Mouse (Mus musculus) common myeloid progenitor, adult 5-6 weeks (primary cell): ENCODE results near the gene Spata13. TPM values are rescaled to one million over a fixed set of nuclear protein-coding genes. Genes with fewer than 3 reads are reported as not detected.

ENCODE experiments used
- ATAC-seq: replicated peaks from 2 replicates; pipeline ENCODE4 v1.8.0; 2016; ENCODE audit warnings: low read depth, mild to moderate bottlenecking, moderate TSS enrichment, inconsistent platforms; ENCODE audit not compliant: poor library complexity, severe bottlenecking
- total RNA-seq: library from RNA; stranded (forward); fragments of 200-1000, 187-1606 nt; gene quantifications from 2 replicates; pipeline ENCODE4 v1.2.3, GENCODE M21; 2017

Spata13 gene
- total RNA-seq, 1 experiment from 2014 or later = 16.7 TPM

DNA sequence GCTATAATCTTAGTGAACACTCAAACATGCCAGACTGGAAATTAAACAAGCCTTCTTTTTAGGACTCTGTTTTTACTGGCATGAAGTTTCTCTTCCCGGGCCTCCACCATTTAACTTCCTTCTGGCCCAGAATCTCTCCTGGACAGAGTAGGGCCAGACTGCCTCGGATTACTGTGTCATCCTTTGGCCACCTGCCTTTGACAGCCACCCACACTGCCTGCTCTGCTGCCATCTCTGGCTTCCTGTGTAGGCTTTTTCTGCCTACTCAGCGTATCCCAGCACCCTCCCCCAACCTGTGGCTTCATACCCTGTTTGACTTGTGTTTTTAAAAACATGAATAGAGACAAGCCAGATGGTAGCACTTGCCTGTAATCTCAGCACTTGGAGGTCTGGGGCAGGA lies 71.2 kb downstream of the Spata13 start:
- peak; percentile 64 for ATAC-seq

DNA sequence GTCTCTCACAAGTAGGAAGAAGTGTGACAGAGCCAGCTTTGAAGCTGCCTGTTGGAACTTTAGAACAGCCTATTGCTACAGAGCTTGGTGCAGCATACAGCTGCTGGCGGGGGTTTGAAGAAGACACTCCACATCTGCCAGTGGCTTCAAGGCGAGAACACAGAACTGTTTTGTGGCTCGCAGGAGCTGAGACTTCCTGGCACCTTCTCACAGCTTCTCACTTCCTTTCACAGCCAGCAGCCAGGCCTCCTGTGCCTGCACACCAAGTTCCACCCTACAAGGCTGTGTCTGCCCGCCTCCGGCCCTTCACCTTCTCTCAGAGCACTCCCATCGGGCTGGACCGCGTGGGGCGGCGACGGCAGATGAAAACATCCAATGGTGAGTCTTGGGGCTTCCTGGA lies 75.4 kb downstream of the Spata13 start:
- ATAC-seq = peak; percentile 62

DNA sequence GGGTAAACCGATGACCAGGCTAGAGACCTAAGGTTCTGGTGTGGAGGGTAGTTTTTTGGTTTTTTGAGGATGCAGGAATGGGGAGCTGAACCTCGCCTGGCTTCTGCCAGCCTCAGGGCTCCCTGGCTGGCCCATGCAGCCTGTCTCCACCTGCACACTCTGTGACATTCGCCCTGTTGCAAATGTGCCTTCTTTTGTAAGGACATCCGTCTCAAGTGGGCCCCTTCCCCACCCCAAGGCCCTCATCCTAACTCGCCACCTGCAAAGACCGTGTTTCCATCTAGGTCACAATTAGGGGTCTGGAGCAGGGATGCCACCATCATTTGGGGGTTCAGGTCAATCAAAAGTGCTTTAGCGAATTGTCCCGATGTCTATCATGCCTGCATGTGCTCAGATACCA lies 75.9 kb downstream of the Spata13 start:
- ATAC-seq = no peak

DNA sequence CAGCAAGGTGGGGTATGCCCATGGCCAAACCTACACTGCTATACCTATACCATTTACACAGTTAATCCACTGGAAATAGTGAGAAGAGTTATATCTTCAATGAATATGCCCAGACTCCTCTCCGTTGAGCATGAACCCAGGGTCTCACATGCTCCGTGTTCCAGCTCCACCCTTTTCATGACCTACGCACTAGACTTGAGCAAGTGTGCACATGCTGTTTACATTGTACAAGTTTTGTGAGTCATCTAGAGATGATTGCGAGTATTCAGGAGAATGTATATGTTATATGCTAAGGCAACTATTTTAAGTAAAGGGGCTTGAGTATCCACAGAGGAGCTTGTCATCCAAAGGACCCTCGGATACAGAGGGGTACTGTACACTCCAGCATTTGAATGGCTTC lies 77.4 kb downstream of the Spata13 start:
- no peak for ATAC-seq

DNA sequence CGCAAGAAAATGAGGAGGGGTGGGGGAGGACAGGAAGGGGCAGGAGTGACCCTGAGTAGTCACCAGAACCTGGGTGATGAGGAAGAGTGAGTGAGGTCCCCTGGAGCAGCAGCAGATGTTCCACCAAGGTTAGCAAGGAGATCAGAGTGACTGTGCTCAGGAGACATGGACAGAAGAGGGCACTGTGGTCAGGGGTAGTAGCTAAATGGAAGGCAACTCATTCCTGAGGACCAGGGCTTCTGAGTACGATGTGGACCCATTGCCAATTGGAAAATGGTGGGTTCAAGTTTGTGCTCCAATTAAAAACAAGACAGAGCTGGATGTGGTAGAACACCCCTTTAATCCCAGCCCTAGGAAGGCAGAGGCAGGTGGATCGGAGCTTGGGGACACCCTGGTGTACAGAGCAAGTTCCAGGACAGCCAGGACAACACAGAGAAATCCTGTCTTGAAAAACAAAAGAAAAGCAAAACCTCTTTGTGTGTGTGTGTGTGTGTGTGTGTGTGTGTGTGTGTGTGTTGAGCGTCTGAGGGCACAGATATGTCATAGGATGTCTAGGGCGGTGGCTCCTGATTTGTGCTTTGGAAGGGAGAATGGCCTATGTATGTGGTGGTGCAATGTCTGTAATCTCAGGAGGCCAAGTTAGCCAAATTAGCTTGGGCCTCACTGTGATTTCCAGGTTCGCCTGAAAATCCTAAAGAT lies 77.9 kb downstream of the Spata13 start:
- ATAC-seq = peak; percentile 51; the same call in 1 of the 2 replicates

DNA sequence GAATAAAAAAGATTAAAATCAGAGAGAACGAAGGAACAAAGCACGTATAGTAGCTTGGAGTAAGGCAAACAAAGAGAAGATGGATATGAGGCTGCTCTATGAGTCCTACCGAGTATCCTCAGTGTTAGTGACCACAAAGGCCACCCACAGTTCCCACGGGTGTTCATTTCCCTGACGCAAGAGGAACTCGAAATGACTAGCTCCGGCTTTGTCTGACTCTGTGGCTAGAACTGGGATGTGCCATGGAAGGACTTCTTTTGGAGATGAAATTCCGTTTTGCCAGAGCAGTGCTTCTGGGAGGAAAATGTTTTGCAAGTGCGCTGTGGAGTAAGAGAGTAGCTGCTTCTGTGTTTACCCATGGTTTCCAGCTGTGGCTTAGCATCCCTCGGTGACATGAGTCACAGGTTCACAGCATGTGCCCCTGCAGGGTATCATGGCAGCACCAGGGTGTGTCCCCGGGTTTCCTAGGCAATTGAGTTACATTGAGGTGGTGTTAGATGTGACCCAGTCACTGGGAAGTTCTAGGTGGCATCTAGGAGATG lies 78.6 kb downstream of the Spata13 start:
- ATAC-seq = no peak

DNA sequence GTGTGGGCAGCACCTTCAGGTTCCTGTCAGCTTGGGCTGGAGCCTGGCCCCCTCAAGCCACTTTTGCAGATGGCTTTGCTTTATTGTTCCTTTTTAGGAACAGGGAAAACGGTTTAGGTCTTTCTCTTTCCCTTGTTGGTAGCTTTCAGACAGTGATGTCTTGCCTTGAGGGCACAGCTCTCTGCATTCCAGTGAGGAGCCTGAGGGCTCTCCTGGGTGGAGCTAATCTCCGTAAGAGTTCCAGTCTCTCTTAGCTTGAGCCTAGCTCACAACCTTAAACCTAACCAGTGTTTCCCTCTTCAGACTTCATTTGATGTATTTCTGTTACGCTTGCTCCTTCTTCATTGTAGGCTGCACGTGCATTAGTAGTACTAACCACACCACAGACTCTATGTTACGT lies 81.9 kb downstream of the Spata13 start:
- ATAC-seq = no peak

DNA sequence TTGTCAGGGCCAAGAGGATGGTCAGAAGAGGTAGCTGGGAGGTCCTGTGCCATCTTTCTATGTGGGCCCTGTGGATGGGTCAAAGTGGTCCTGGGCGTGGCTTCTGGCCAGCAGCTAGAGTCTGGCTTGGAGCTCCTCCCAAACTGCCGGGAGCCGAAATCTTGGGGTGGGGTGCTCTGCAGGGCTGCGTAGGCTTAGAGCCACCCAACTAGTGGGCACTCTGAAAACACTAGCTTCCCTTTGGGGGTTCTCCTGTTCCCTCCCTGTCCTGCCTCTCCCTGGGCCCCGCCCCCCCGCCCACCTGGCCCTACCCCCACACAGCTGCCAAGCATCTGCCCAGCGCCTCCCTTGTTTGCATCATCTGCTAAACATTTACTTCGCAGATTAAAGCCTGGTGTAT lies 87.5 kb downstream of the Spata13 start:
- no peak for ATAC-seq

DNA sequence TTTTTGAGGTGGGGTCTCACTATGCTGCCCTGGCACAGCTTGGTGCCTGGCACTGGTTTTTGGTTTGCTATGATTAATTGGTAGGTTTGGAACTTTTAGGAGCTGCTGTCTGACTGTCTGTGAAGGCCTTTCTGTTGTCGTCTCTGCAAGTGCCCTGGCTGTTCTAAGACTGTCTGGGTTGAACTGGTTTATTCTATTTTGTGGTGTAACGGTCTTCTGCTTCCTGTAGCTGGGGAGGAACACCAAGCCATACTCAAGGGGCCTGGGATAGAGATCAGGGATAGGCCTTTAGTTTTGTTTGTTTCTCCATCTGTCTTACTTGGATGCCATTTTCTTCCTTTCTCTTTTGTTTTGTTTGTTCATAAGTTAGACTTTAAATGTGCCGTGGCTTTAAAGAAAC lies 88.1 kb downstream of the Spata13 start:
- ATAC-seq = peak; percentile 55; the same call in 1 of the 2 replicates

DNA sequence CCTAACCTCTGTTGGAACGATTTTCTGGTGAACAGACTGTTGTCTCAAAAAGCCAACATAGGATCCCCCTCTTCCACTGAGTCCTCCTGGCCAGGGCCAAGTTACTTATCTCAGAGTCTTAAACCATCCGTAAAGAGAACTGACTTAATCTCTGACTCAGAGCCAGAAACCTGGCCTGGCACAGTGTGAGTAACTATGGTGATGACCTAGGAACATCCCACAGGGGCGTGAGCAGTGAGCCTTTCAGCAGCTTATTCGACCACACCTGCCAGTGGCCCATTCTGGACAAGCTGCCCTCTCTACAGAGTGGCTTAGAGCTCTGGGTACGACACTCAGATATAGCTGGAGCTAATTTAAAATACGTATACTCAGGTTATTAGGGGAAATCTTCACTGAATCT lies 92.3 kb downstream of the Spata13 start:
- 0 out of 2 replicates have a peak, but pooled peaks have one; percentile 27 for ATAC-seq

DNA sequence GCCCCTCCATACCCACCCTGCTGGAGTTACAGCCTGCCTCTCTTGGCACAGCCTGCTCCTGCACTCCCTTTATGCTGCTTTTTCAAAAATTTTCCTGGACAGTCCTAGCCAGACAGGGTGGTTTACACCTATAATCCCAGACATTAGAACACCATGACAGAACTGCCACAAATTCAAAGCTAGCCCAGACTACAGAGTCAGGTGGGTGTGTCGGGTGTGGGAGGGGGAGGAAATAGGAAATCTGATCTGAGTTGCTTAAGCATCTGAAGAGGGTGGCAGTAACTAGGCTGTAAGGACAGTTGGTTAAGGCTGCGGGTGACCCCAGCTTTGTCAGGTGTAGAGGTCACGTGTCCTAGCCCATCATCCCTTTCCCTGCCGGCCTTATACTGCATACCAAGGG lies 93.3 kb downstream of the Spata13 start:
- 0 out of 2 replicates have a peak, but pooled peaks have one; percentile 41 for ATAC-seq

DNA sequence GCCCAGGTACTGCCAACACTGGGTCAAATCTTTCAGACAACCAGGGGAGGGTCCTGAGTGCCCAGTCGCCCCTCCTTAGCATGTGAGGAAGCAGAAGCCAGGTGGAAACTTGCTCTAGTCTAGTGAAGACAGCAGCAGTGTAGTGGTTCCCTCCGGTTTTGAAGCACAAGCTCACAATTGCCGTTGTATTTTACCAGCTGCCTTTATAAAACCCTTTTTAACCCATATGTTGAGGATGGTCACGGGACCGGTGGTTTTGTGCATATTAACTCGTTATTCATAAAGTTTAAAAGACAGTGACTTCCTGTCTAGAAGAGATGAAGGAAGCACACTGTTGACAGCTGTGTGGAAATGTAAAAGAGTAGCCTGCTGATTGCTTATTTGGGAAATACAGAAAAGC lies 98.3 kb downstream of the Spata13 start:
- ATAC-seq = no peak

DNA sequence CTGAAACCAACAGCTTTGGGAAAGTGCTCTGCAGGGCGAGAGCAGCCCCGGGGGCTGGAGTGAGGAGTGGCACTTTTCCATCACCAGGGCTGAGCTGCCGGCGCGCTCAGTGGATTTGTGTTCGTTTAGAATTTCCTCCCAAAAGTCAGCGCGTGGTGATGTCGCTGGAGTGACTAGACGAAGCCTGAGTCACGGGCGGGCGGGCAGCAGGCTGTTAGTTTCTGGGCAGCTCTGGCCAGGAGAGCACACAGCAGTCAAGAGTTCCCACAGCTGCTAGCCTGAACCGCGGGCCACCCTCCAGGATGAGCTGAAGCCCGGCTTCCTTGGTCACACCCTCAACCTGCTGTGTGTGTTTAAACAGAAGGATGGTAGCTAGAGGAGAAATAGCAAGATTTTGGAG lies 99.0 kb downstream of the Spata13 start:
- 0 out of 2 replicates have a peak, but pooled peaks have one; percentile 5 for ATAC-seq

DNA sequence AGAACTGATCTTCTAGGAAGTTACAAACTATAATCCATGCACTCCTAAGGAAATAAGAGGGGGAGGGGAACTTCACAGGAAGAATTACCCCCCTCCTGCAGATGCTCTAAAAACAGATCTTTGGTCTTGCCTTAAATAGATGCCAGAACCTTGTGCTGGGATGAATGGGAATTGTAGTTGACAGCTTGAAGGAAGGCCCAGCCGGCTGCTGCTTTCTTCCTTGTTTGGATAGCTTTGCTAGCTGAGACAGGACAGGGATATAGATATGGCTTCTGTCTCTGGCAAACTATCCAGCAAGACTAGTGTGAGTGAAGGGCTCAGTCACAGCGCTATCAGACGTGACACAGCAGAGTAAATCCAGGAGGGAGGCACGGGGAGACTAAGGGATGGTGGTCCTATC lies 99.9 kb downstream of the Spata13 start:
- no peak for ATAC-seq

DNA sequence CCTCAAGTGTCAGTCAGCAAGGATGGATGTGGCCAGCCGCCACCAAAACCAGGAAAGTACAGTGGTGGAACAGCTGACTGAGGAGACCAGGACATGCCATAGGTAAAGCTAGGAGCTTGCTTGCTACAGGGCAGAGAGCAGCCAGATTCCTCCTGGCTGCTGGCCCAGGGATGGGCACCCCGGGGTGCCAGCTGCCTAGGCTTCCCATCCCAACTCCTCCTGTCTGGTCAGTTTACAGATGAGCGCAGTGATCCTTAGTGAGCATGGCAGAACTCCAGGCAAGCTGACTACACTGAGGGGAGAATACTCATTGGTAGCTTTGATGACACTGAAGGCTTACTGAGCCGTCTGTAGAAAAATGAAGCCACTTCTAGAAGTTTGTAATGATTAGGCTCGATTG lies 101.4 kb downstream of the Spata13 start:
- no peak for ATAC-seq

DNA sequence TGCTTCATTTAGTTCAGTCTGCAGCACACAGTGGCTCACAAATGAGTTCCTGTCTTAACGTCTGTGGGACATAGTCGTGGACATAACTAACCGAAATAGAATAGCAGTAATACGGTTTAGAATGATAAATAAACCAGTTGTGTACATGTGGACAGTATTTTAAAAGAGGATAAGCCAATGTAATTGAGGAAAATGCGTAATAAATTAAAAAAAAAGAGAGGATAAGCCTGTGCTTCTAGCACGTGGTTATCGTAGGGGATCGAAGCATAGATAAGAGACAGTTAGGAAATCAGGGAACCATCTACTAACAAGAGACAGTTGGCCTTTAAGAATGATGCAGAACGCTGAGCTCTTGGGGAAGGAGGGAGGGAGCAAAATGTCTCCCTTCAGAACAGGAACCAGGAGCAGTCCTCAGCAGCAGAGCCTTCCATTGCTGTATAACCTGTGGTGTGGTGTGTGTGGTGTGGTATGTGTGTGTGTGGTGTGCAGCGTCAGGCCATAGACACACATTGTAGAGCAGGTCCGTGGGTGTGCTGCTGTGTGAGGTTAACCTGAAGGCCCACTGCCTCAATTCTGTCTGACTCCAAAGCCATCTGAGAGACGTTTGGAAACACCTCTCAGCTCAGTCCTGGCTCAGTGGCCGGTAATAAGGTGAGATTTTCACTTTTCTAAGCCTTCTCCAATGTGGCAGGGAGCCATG lies 102.2 kb downstream of the Spata13 start:
- ATAC-seq = peak; percentile 19; the same call in 1 of the 2 replicates

DNA sequence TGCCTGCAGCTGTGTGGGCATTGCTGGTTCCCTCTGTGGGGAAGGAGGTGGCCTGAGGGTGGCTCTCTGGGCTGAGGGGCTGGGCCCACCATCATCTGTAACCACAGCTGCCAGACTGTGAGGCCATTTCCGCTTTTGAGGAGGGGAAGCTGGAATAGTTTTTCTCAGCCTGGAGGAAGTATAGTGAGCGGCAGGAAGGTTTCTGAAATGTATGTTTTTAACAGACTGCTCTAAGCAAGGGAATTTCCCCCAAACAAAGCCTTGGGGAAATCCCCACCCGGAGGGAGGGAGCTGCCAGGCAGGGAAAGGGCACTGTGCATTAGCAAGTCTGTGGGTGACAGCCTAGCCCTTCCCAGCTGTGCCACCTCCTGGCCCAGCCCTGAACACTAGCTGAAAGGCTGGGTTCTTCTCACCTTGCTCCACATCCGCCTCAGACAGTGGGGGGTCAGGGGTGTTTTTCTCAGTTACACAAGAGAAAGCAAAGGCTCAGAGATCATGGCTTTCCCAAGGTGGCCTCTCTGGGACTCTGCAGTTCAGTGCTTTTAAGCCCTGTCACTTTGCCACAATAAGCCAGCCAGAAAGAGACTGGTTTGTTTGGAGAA lies 102.9 kb downstream of the Spata13 start:
- ATAC-seq = peak; percentile 80

DNA sequence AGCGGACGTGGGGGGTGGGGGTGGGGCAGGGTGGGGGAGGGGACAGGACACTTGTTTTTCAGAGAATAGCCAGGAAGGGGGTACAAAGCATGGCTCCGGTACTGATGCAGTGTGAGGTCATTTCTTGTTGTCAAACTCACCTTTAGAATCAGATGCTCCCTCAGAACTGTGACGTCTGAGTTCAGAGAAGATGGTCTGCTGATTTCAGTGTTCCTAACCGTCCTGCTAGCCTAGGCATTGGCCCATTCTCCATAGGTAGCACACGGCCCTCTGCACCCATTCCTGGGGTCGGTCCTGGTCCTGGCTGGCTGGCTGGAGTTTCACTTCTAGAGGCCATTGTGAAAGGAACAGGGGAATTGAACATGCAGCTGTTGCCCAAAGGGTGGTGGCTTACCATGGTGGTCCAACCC lies 103.4 kb downstream of the Spata13 start:
- no peak for ATAC-seq

DNA sequence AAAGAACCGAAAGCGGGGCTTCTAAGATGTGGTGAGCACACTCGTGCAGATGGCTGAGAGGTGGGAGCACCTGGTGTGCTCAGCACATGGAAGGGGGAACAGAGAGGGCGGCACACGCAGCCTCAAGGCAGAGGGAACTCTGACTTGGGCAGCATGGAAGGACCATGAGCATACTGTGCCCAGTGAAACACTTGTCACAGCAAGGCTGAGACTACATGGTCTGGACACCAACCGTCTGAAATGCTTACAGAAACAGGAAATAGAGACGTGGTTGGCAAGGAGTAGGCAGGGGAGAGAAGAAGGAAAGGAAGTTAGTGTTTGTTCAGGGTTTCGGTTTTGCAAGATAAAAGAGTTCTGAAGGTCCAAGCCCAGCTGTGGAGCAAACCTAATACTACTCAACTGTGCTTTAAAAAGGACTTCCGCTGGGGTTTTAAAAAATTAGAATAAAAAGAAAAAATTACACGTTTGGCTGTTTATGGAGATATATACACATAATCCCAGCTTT lies 104.7 kb downstream of the Spata13 start:
- peak; percentile 50 for ATAC-seq

DNA sequence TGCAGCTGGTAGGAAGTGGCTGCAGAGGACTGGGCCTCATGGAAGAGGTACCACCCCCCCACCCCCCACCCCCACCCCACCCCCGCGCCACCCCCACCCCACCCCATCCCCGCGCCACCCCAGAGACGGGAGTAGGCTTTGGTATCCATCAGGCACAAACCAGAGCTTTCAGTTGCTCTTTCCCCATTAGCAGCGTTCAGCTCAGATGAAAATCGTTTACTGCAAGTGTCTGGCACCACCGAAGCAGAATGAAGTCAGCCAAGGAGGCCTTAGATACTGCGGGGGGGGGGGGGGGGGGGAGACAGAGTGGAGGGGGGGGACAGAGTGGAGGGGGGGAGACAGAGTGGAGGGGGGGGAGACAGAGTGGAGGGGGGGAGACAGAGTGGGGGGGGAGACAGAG lies 105.4 kb downstream of the Spata13 start:
- no peak for ATAC-seq

DNA sequence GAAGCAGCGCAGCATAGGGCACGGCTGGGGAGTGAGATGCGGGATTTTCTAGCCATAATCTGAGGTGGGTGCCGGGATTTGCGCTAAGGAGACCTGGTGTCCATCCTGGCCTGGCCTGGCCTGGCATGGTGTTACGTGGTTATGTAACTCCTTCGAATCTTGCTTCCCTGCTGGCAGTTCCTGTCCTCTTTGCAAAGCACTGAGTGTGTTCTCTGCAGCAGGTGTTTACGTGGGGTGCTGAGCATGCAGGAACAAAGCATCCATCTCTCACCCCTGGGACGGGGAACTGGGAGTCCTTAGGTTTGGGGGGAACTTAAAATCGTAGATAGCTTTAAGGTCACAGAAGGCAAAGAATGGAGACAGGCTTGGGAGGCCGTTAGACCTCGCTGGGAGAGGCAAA lies 105.8 kb downstream of the Spata13 start:
- ATAC-seq = no peak
